Mouse (Mus musculus): ENCODE measurements around the gene Cd8b1.

DNA sequence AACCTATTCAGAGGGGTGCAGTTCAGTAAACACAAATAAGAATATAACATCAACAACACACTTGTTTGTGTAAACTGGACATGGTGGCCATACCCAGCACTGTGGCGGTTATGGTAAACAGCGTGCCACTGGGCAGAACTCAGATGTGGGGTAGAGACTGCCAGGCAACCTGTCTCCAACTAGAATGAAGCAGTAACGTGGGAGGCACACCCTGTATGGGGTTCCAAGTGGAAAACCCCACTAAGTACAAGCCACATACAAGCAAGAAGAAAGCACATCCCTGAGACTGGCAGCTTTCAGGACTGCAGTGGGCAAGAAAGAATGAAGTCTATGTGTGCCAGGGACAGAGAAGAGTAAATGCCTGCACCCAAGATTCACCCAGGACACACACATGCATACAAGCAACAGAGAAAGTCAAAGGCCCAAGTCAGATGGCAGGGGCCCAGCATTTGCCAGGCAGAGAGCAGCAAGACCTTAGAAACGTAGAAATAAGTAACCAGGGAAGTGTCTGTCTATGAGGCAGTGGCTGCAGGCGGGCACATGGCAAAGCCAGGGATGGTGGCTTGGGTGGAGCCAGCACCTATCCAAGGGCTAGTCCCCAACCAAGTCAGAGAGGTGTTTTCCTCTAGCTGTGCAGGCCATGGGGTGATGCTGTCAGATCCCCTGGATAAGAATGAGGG lies 49.6 kb downstream of the Cd8b1 start:
- no peak for TF ChIP-seq CTCF (IDR thresholded peaks at IDR 0.05; ENCODE audit: borderline replicate concordance, insufficient read depth, low read depth, low read length)
- no peak for TF ChIP-seq POLR2A (IDR thresholded peaks at IDR 0.05; ENCODE audit: borderline replicate concordance, insufficient read depth, low read length)

All from cerebellum, adult 2 months (tissue).